Mouse (Mus musculus) lung, embryonic 16.5 days (tissue): ENCODE results near the gene Tusc2. TPM values are rescaled to one million over a fixed set of nuclear protein-coding genes. Genes with fewer than 3 reads are reported as not detected.
"Not testable (repeated sequence)": the region's sequence is repeated elsewhere in the genome, so short reads cannot be mapped to it uniquely, and the experiment has no call there.

Experiments
- ATAC-seq: fragments of 200-750 bp; cut with Nextera tagmentation; 2 replicates; pipeline ENCODE4 v1.8.0; 2017; ENCODE audit warnings: low read depth, mild to moderate bottlenecking, moderate library complexity
- H3K27ac ChIP-seq: fragments of 300-500 bp; sonication (generic); 2 replicates; pipeline ENCODE4 v1.5.1; 2014; ENCODE audit warnings: mild to moderate bottlenecking, control low read depth, low read length
- H3K27me3 ChIP-seq: fragments of 300-500 bp; sonication (generic); 2 replicates; pipeline ENCODE4 v1.6.1; 2014; ENCODE audit warnings: low read depth, low read length, mixed read lengths; ENCODE audit not compliant: control insufficient read depth, insufficient read depth
- H3K36me3 ChIP-seq: fragments of 300-500 bp; sonication (generic); 2 replicates; pipeline ENCODE4 v1.6.1; 2014; ENCODE audit warnings: low read length; ENCODE audit not compliant: control insufficient read depth, insufficient read depth
- H3K4me1 ChIP-seq: fragments of 300-500 bp; sonication (generic); replicated peaks from 2 replicates; pipeline ENCODE4 v1.6.1; 2014; ENCODE audit warnings: low read length, mixed read lengths; ENCODE audit not compliant: control insufficient read depth, insufficient read depth
- H3K4me2 ChIP-seq: fragments of 300-500 bp; sonication (generic); 2 replicates; pipeline ENCODE4 v1.6.1; 2014; ENCODE audit warnings: low read depth, low read length, control low read depth
- H3K4me3 ChIP-seq: fragments of 300-500 bp; sonication (generic); 2 replicates; pipeline ENCODE4 v1.5.1; 2014; ENCODE audit warnings: mild to moderate bottlenecking, low read length, control low read depth
- H3K9ac ChIP-seq: fragments of 300-500 bp; sonication (generic); 2 replicates; pipeline ENCODE4 v1.6.1; 2014; ENCODE audit warnings: low read length, control low read depth
- H3K9me3 ChIP-seq: fragments of 300-500 bp; sonication (generic); 2 replicates; pipeline ENCODE4 v1.6.1; 2016; ENCODE audit warnings: low read length; ENCODE audit not compliant: control insufficient read depth
- WGBS: fragments of 180-500 bp; shearing (Covaris S2); extraction: QIAGEN DNeasy Blood & Tissue Kit; methylation state at CpG from one replicate; pipeline ENCODE4 v1.1.7; 2014; 5-methylcytosine and 5-hydroxymethylcytosine counted together
- polyA plus RNA-seq: library from polyadenylated mRNA; unstranded; fragments of >200 nt; fragmentation: Nextera tagmentation; extraction: Ambion mirVana; gene quantifications from 2 replicates; pipeline ENCODE4 v1.2.1, GENCODE M21; 2015

Gene Tusc2
- polyA plus RNA-seq, 1 experiment from 2014 or later, result 35.6 TPM

GRCm38 (mm10) chr9:107556346-107556745 lies 6.7 kb upstream of the Tusc2 start:
- Histone ChIP-seq H3K27me3 (no peaks in the 10 kb centered on the region), H3K36me3 (peaks cover 28% of the 10 kb centered on the region), H3K9me3 (no peaks in the 10 kb centered on the region), H3K4me2 (peak overlapping the region; percentile 91), H3K4me3 (peak overlapping the region; percentile 83), H3K27ac (no peak overlapping the region), H3K4me1 (peaks cover 38% of the 10 kb centered on the region), H3K9ac (peak overlapping the region; percentile 91)
- 53% methylated on average over 3 of the region's 3 CpGs for WGBS
- ATAC-seq, result no peak

- Histone ChIP-seq H3K36me3 (peaks cover 21% of the 10 kb centered on the region), H3K4me3 (peak overlapping the region; percentile 7), H3K27ac (peak overlapping the region; percentile 10; the same call in 1 of the 2 replicates), H3K4me2 (peak overlapping the region; percentile 43), H3K4me1 (peaks cover 34% of the 10 kb centered on the region), H3K9ac (peak overlapping the region; percentile 0)
- ATAC-seq, H3K27me3 ChIP-seq, H3K9me3 ChIP-seq: not testable (repeated sequence)
- WGBS, result 53% methylated on average over 5 of the region's 5 CpGs
These were observed 2.5 kb downstream of the Tusc2 start for GRCm38 (mm10) chr9:107565556-107565955.

GRCm38 (mm10) chr9:107566041-107566709 lies 3.1 kb downstream of the Tusc2 start:
- H3K27me3 ChIP-seq, result no peaks in the 10 kb centered on the region
- no peak for ATAC-seq
- H3K4me3 ChIP-seq, result peak overlapping the region; percentile 23
- H3K4me2 ChIP-seq, result peak overlapping the region; percentile 47
- peak overlapping the region; percentile 83 for H3K27ac ChIP-seq
- H3K9me3 ChIP-seq, result no peaks in the 10 kb centered on the region
- H3K9ac ChIP-seq, result peak overlapping the region; percentile 43
- WGBS, result 47% methylated on average over 15 of the region's 15 CpGs
- peaks cover 15% of the 10 kb centered on the region for H3K36me3 ChIP-seq
- peaks cover 41% of the 10 kb centered on the region for H3K4me1 ChIP-seq

GRCm38 (mm10) chr9:107566855-107567254 lies 3.8 kb downstream of the Tusc2 start:
- Histone ChIP-seq H3K4me1 (peaks cover 47% of the 10 kb centered on the region), H3K27me3 (no peaks in the 10 kb centered on the region), H3K36me3 (peaks cover 11% of the 10 kb centered on the region), H3K9me3 (no peaks in the 10 kb centered on the region), H3K4me3 (peak overlapping the region; percentile 23), H3K9ac (no peak overlapping the region), H3K4me2 (peak overlapping the region; percentile 71), H3K27ac (peak overlapping the region; percentile 95)
- 64% methylated on average over 3 of the region's 3 CpGs for WGBS
- peak; percentile 23 for ATAC-seq

DNA sequence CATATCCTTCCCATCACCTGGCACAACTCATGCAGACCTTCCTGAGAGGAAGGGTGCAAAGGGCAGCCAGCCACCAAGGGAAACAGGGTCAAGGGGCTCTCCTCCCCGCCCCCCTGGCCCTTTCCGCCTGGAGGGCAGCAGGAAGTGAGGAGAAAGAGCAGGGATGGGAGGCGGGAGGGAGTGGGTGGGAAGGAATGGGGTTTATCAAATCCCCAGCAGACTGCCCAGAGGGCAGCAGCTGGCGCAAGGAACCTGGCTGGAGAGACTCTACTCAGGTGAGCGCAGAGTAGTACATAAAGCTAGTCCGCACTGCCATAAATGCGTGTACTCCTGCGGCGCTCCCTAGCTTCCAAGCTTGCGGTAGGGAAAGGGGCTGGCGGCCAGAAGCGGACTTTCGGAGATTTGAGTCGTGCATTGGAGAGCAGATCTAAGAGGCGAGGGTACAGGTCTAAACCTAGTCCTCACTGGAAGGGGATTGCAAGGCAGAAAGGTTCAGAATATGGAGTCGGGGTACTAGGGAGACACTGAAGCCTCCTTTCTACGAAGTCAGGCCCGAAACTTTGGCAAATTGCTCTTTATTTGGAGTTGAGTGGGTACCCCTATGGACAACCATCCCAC lies 4.8 kb downstream of the Tusc2 start, which contains the start of gene Hyal2:
TSS of gene Hyal2 (plus strand) at position 244 of the 618 bp plus-strand sequence.
- H3K9ac ChIP-seq, result peak within 1 kb of the TSS; percentile 81
- no peak for ATAC-seq
- H3K27ac ChIP-seq, result peak within 1 kb of the TSS; percentile 95
- H3K27me3 ChIP-seq, result no peaks in the 10 kb centered on the region
- 10% methylated on average over 18 of the region's 18 CpGs for WGBS
- peak within 1 kb of the TSS; percentile 71 for H3K4me2 ChIP-seq
- peak within 1 kb of the TSS; percentile 66 for H3K4me3 ChIP-seq
- H3K9me3 ChIP-seq, result no peaks in the 10 kb centered on the region
- peaks cover 15% of the 10 kb centered on the region for H3K36me3 ChIP-seq
- H3K4me1 ChIP-seq, result peaks cover 43% of the 10 kb centered on the region

GRCm38 (mm10) chr9:107568331-107569261 lies 5.5 kb downstream of the Tusc2 start:
- Histone ChIP-seq H3K4me2 (peak overlapping the region; percentile 71), H3K36me3 (peaks cover 19% of the 10 kb centered on the region), H3K27me3 (no peaks in the 10 kb centered on the region), H3K27ac (peak overlapping the region; percentile 95), H3K4me1 (peaks cover 41% of the 10 kb centered on the region), H3K9me3 (no peaks in the 10 kb centered on the region), H3K4me3 (peak overlapping the region; percentile 66), H3K9ac (peak overlapping the region; percentile 81)
- ATAC-seq, result peak; percentile 86
- WGBS, result under 1% methylated on average over 41 of the region's 41 CpGs

- peaks cover 36% of the 10 kb centered on the region for H3K4me1 ChIP-seq
These were observed 6.2 kb downstream of the Tusc2 start for GRCm38 (mm10) chr9:107569270-107569669.

DNA sequence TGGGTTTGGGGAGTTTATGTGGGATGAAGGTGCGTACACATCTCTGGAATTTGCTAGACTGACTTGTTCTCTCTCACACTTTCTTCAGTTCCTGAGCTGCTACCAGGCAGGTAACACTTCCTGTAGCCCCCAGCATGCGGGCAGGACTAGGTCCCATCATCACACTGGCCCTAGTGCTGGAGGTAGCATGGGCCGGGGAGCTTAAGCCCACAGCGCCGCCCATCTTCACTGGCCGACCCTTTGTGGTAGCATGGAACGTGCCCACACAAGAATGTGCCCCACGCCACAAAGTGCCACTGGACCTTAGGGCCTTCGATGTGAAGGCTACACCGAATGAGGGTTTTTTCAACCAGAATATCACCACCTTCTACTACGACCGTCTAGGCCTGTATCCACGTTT lies 7.0 kb downstream of the Tusc2 start:
- peak overlapping the region; percentile 66 for H3K4me3 ChIP-seq
- peaks cover 36% of the 10 kb centered on the region for H3K4me1 ChIP-seq
- no peak for ATAC-seq
- H3K9ac ChIP-seq, result peak overlapping the region; percentile 81
- 20% methylated on average over 13 of the region's 13 CpGs for WGBS
- H3K36me3 ChIP-seq, result peaks cover 18% of the 10 kb centered on the region
- H3K4me2 ChIP-seq, result peak overlapping the region; percentile 71
- no peaks in the 10 kb centered on the region for H3K9me3 ChIP-seq
- no peaks in the 10 kb centered on the region for H3K27me3 ChIP-seq
- H3K27ac ChIP-seq, result peak overlapping the region; percentile 95

More at GRCm38 (mm10) chr9:107569270-107569669, 6.2 kb downstream of the Tusc2 start:
- ATAC-seq, result peak; percentile 12
- peak overlapping the region; percentile 71 for H3K4me2 ChIP-seq
- WGBS, result 0% methylated on average over 19 of the region's 23 CpGs
- H3K36me3 ChIP-seq, result peaks cover 21% of the 10 kb centered on the region
- peak overlapping the region; percentile 81 for H3K9ac ChIP-seq
- no peaks in the 10 kb centered on the region for H3K9me3 ChIP-seq
- H3K27me3 ChIP-seq, result no peaks in the 10 kb centered on the region
- peak overlapping the region; percentile 66 for H3K4me3 ChIP-seq
- H3K27ac ChIP-seq, result peak overlapping the region; percentile 95
